Mouse (Mus musculus): Measurements from ENCODE around the gene Hint1. TPM values are rescaled to one million over a fixed set of nuclear protein-coding genes. Genes with fewer than 3 reads are reported as not detected.

The Hint1 gene
- polyA plus RNA-seq (2016; fragmentation: Nextera tagmentation; extraction: Ambion mirVana) = 643 and 644 TPM in 2 replicates

DNA sequence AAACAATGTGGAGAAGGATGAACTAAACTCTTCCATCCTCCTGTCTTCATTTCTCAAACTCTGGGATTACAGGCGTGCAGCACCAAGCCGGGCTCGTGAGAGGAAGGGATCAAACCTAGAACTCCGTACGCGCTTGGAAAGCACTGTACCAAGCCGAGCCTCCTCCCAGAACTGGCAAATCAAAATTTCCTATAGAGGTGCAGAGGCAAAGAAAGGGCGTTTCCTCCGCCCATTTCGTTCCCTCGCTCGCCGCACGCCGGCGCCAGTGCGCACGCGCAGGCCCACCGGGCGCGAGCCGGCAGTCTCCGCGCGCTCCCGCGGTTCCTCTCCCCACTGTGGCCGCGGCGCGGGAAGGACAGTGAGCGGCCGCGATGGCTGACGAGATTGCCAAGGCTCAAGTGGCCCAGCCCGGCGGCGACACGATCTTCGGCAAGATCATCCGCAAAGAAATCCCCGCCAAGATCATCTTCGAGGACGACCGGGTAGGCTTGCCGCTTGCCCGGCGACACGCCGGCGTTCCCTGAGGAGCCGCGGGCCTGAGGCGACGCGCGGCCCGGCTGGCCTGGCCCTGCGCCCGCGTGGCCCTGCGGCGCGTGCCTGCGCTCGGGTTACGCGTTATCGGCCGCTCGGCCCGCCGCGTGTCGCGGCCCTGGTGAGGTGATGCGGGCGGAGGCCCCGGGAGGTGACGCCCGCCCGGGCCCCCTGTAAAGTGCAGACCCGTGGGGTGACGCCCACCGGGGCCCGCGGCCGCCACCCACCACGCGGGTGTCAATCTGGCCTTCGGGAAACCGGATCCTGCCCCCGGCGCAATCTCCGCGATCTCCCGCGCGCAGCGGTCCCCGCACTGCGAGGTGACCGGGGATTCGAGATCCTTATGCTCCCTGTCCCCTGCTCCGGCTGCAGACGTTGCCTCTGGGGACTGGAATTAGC, at the start of gene Hint1:
Hint1 (plus strand) TSS at position 265 of the 930 bp plus-strand sequence.
- Histone ChIP-seq H3K4me1 (peaks cover 24% of the 10 kb centered on the region), H3K9me3 (no peaks in the 10 kb centered on the region), H3K27ac (replicated peaks) (peak within 1 kb of the TSS; percentile 99), H3K4me3 (peak within 1 kb of the TSS; percentile 96), H3K36me3 (replicated peaks) (peaks cover 35% of the 10 kb centered on the region), H3K27me3 (replicated peaks; ENCODE audit: low read depth, poor library complexity, severe bottlenecking) (no peaks in the 10 kb centered on the region)
- DNase-seq (ENCODE audit: low spot score) = peak; percentile 94
- WGBS = under 1% methylated on average over 107 of the region's 107 CpGs

DNA sequence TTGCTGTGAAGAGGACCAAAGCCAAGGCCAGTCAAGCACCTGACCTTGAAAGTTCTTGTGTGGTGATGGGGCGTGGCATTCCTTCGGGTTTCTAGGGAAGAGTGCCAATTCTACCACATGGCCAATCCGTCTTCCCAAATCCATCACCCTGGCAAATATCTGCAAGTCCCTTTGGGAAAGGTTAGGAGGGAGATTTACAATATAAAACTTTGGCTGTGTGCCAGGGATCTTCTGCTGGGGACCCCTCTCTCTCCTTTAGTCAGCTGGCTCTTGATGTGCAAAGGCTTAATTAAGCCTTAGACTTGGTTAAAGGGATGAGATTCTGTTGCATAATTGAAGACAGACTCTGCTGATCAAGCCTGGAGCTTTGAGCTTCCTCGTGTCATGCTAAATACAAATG, 48.7 kb upstream of the Hint1 start:
- Histone ChIP-seq H3K27ac (replicated peaks) (no peak overlapping the region), H3K9me3 (no peaks in the 10 kb centered on the region), H3K27me3 (replicated peaks; ENCODE audit: low read depth, poor library complexity, severe bottlenecking) (no peaks in the 10 kb centered on the region), H3K36me3 (replicated peaks) (no peaks in the 10 kb centered on the region), H3K4me1 (peaks cover 16% of the 10 kb centered on the region), H3K4me3 (no peak overlapping the region)
- no peak for DNase-seq (ENCODE audit: low spot score)
- 84% methylated on average over 4 of the region's 4 CpGs for WGBS

DNA sequence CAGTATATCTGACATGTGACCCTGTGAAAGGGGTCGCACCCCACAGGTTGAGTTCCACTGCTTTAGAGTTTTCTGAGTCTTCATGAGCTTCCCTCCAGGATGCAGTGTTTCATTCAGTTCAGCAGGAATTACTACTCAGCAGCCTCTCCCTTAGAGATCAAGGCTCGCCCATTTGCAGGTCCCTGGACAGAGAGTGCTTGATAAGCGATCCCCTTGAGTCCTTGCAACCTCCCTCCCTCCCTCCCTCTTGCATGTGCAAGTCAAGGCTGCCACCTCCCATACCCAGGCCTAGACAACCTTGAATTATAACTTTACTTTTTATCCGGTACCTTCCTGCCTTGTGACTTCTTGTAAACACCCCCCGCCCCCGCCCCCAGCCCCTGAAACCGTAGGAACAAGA, 46.7 kb upstream of the Hint1 start:
- DNase-seq (ENCODE audit: low spot score) = no peak
- 66% methylated on average over 7 of the region's 7 CpGs for WGBS
- peaks cover 4% of the 10 kb centered on the region; the same call in 1 of the 2 replicates for H3K4me1 ChIP-seq
- H3K36me3 ChIP-seq (replicated peaks) = no peaks in the 10 kb centered on the region
- H3K9me3 ChIP-seq = no peaks in the 10 kb centered on the region
- no peak overlapping the region for H3K27ac ChIP-seq (replicated peaks)
- H3K27me3 ChIP-seq (replicated peaks; ENCODE audit: low read depth, poor library complexity, severe bottlenecking) = no peaks in the 10 kb centered on the region
- no peak overlapping the region for H3K4me3 ChIP-seq

DNA sequence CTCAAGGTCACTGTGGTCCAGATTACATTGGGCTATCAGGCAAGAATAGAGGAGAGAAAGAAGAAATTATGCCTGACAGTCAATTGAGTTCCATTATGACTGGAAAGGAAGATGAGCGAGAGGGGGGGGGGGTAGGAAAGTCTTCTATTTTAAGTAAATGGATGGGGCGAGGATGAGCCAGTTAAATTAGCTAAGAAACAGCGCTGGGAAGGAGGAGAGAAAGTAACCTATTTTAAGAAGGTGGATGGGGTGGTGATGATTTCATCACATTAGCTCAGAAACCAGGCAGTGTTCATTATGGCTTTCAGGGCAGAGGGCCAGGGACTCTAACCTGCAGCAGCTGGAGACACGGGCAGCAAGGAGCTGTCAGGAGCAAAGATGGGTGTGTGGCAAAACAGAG, 42.7 kb upstream of the Hint1 start:
- Histone ChIP-seq H3K27ac (replicated peaks) (no peak overlapping the region), H3K9me3 (peaks cover 6% of the 10 kb centered on the region; the same call in 1 of the 2 replicates), H3K4me3 (no peak overlapping the region), H3K27me3 (replicated peaks; ENCODE audit: low read depth, poor library complexity, severe bottlenecking) (no peaks in the 10 kb centered on the region), H3K4me1 (peaks cover 4% of the 10 kb centered on the region; the same call in 1 of the 2 replicates), H3K36me3 (replicated peaks) (no peaks in the 10 kb centered on the region)
- WGBS = 90% methylated on average over 4 of the region's 4 CpGs
- no peak for DNase-seq (ENCODE audit: low spot score)

DNA sequence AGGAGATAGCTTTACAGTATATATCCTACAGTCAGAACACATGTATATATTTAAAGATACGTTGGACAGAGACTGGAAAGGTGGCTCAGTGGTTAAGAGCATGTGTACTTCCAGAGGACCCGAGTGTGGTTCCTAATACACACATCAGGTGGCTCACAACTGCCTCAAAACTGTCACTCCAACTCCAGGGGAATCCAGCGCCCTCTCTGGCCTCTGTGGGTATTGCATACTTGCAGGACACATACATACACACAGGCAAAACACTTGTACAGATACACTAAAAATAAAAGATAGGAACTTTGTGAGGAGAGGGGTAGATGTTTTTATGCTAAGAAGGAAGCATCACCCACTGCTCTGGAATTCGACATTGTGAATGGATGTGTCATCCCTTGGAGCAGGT, 40.4 kb upstream of the Hint1 start:
- DNase-seq (ENCODE audit: low spot score) = no peak
- H3K27me3 ChIP-seq (replicated peaks; ENCODE audit: low read depth, poor library complexity, severe bottlenecking) = no peaks in the 10 kb centered on the region
- 80% methylated on average over 4 of the region's 4 CpGs for WGBS
- H3K27ac ChIP-seq (replicated peaks) = no peak overlapping the region
- no peaks in the 10 kb centered on the region for H3K4me1 ChIP-seq
- H3K4me3 ChIP-seq = no peak overlapping the region
- peaks cover 6% of the 10 kb centered on the region; the same call in 1 of the 2 replicates for H3K9me3 ChIP-seq
- H3K36me3 ChIP-seq (replicated peaks) = no peaks in the 10 kb centered on the region

DNA sequence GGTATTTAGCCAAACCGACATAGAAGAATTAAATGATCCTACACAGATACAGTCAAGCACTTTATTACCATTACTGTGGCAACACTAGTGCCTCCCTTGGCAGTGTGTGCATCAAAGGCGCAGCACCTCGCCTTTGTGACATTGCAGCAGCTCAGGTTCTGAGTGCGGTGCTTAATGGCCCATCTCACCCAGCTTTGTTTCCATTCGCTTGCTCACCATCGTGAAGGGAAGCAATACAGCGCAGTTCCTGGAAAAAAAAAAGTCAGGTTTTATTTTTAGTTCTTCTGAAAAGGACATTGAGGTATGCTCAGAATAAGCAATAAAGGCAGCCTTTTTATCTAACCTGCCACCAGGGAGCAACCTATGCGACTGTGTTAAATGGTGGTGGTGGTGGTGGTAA, 39.4 kb upstream of the Hint1 start:
- no peaks in the 10 kb centered on the region for H3K36me3 ChIP-seq (replicated peaks)
- H3K27ac ChIP-seq (replicated peaks) = no peak overlapping the region
- no peak for DNase-seq (ENCODE audit: low spot score)
- no peaks in the 10 kb centered on the region for H3K4me1 ChIP-seq
- WGBS = 94% methylated on average over 8 of the region's 8 CpGs
- no peak overlapping the region for H3K4me3 ChIP-seq
- H3K9me3 ChIP-seq = peaks cover 6% of the 10 kb centered on the region; the same call in 1 of the 2 replicates
- H3K27me3 ChIP-seq (replicated peaks; ENCODE audit: low read depth, poor library complexity, severe bottlenecking) = no peaks in the 10 kb centered on the region

DNA sequence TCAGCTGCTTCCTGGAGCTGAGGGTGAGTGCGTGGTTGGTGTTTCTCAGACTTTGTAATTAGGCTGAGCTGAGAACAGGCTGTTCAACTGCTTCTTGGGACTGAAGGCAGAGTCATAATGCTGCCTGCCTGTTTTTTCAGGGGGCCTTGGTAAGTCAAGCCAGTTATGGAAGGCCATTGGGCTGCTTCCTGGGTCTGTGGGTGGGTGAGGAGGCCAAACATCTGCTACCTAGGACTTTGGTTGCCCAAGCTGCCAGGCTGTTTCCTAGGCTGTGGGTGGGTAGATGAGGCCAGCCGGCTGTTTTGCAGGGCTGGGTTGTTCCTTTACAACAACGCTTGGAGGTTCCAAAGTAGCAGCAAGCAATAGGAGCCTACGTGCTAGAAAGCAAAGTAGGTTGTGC, 32.4 kb upstream of the Hint1 start:
- no peak for DNase-seq (ENCODE audit: low spot score)
- WGBS = 90% methylated on average over 4 of the region's 4 CpGs
- Histone ChIP-seq H3K4me3 (no peak overlapping the region), H3K27ac (replicated peaks) (no peak overlapping the region), H3K27me3 (replicated peaks; ENCODE audit: low read depth, poor library complexity, severe bottlenecking) (no peaks in the 10 kb centered on the region), H3K36me3 (replicated peaks) (no peaks in the 10 kb centered on the region), H3K9me3 (no peaks in the 10 kb centered on the region), H3K4me1 (no peaks in the 10 kb centered on the region)

DNA sequence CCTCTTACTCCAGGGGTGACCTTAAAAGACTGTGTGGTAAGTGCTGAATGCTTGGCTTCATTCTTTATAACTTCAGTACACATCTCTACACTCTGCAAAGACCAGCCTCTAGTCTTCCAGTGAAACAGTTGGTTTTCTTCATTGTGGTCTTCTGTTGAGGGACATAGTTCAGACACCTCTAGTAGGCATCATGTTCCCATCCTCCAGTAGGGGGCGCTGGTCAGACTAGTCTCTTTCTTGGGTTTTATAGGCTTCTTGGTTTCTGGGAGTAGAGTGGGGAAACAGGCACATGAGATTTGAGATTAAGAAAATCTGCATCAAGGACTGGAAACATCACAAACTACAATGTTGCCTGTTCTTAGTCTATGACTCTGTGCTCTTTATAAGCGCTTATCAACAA, 31.6 kb upstream of the Hint1 start:
- H3K27me3 ChIP-seq (replicated peaks; ENCODE audit: low read depth, poor library complexity, severe bottlenecking) = no peaks in the 10 kb centered on the region
- no peaks in the 10 kb centered on the region for H3K9me3 ChIP-seq
- WGBS = 61% methylated on average over 2 of the region's 2 CpGs
- H3K27ac ChIP-seq (replicated peaks) = no peak overlapping the region
- no peaks in the 10 kb centered on the region for H3K4me1 ChIP-seq
- no peaks in the 10 kb centered on the region for H3K36me3 ChIP-seq (replicated peaks)
- no peak overlapping the region for H3K4me3 ChIP-seq
- DNase-seq (ENCODE audit: low spot score) = no peak

DNA sequence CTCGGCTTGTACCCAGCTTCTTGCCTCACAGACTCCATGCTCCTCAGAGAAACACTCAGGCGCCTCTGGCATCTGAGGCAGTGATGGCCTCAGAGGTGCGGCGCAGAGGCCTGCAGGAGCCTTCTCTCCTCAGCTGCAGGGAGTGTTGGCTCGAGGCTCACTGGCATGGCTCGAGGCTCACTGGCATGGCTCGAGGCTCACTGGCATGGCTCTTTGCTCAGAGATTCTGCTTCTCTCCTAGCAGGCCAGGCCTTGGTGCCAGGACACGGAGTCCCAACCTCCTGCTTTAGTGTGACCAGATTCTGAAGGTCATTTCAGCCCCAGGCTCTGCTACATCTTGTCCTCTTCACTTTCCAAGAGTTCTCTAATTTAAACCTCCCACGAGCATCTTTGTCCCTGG, 30.1 kb upstream of the Hint1 start:
- Histone ChIP-seq H3K27ac (replicated peaks) (no peak overlapping the region), H3K36me3 (replicated peaks) (no peaks in the 10 kb centered on the region), H3K4me1 (no peaks in the 10 kb centered on the region), H3K27me3 (replicated peaks; ENCODE audit: low read depth, poor library complexity, severe bottlenecking) (no peaks in the 10 kb centered on the region), H3K4me3 (no peak overlapping the region), H3K9me3 (no peaks in the 10 kb centered on the region)
- 82% methylated on average over 9 of the region's 9 CpGs for WGBS
- no peak for DNase-seq (ENCODE audit: low spot score)

DNA sequence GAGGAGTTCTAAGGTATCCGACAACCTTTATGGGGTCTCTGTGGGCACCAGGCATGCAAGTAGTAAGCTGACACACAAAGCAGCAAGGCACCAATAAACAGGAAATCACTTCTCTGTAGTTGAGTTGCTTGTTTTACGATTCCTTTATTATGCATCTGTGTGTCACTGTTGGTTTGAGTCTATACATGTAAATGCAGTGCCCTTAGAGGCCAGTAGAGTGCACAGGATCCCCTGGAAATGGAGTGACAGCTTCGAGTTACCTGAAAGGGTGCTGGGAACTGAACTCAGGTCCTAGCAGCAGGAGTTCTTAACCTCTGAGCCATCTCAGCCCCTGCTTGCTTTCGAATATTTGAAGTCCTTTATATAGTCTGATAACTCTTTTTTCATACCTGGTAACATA, 26.5 kb upstream of the Hint1 start:
- Histone ChIP-seq H3K27me3 (replicated peaks; ENCODE audit: low read depth, poor library complexity, severe bottlenecking) (no peaks in the 10 kb centered on the region), H3K36me3 (replicated peaks) (no peaks in the 10 kb centered on the region), H3K4me1 (peaks cover 4% of the 10 kb centered on the region; the same call in 1 of the 2 replicates), H3K27ac (replicated peaks) (no peak overlapping the region), H3K9me3 (no peaks in the 10 kb centered on the region), H3K4me3 (no peak overlapping the region)
- DNase-seq (ENCODE audit: low spot score) = no peak
- WGBS = 90% methylated on average over 4 of the region's 4 CpGs

DNA sequence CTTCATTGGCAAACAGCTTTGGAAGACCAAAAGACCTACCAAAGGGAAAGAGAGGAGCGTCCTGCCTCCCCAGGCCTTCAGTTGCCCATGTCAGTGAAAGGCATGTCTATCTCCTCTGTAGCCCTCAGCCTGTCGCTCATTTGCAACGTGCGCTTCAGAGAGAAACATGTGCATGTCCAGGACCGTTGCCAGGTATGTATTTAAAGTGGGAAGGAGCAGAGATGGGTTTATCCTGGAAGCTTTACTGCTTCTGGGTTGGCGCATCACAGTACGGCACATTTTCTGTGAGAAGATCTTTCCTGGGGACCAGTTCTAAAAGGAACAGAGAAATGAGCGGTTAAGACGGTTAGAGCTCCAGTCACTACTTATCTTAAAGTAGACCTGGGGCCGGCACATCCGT, 25.3 kb upstream of the Hint1 start:
- DNase-seq (ENCODE audit: low spot score) = no peak
- H3K4me3 ChIP-seq = no peak overlapping the region
- H3K4me1 ChIP-seq = peaks cover 16% of the 10 kb centered on the region; the same call in 1 of the 2 replicates
- 93% methylated on average over 11 of the region's 11 CpGs for WGBS
- no peak overlapping the region for H3K27ac ChIP-seq (replicated peaks)
- H3K36me3 ChIP-seq (replicated peaks) = no peaks in the 10 kb centered on the region
- no peaks in the 10 kb centered on the region for H3K27me3 ChIP-seq (replicated peaks; ENCODE audit: low read depth, poor library complexity, severe bottlenecking)
- H3K9me3 ChIP-seq = no peaks in the 10 kb centered on the region

DNA sequence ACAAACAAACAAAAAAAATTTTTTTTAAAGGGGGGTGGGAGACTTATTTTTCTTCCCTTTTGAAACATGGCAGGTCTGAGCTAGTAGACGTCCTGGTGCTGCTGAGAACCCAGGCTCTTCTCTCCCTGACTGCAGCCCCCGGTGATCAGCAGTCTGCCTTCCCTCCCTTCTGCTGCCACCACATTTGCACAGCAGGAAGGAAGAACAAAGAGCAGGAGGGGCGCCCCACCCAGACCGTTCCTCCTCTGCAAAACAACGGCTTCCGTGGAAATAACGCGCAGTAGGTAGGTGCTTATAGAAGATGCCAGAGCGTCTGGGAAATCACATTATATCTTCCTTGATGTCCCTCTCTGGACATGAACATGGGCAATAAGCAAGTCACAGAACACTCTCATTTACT, 21.8 kb upstream of the Hint1 start:
- Histone ChIP-seq H3K4me1 (peaks cover 21% of the 10 kb centered on the region), H3K36me3 (replicated peaks) (no peaks in the 10 kb centered on the region), H3K4me3 (no peak overlapping the region), H3K27me3 (replicated peaks; ENCODE audit: low read depth, poor library complexity, severe bottlenecking) (no peaks in the 10 kb centered on the region), H3K27ac (replicated peaks) (no peak overlapping the region; the same call in 1 of the 2 replicates), H3K9me3 (no peaks in the 10 kb centered on the region)
- DNase-seq (ENCODE audit: low spot score) = no peak
- WGBS = 77% methylated on average over 9 of the region's 9 CpGs

DNA sequence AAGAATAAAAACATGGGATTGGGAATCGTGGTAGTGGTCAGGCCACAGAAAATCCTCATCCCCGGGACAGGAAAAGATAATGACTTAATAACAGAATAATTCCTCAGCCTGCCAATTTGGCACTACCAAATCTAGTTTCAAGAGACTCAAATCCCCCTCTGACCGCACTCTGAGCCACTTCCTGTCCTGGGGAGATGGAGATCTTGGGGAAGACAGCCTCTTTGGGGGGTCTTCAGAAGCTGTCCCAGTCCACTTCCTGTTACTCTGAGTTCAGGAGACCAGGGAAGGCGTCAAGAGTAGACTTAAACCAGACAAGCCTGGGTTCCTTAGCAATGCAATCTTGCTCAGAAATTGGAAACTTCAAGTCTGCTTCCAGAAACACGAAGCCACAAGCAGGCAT, 21.2 kb upstream of the Hint1 start:
- Histone ChIP-seq H3K4me3 (no peak overlapping the region), H3K27ac (replicated peaks) (peak overlapping the region; percentile 35), H3K36me3 (replicated peaks) (no peaks in the 10 kb centered on the region), H3K4me1 (peaks cover 21% of the 10 kb centered on the region), H3K9me3 (no peaks in the 10 kb centered on the region), H3K27me3 (replicated peaks; ENCODE audit: low read depth, poor library complexity, severe bottlenecking) (no peaks in the 10 kb centered on the region)
- DNase-seq (ENCODE audit: low spot score) = no peak
- WGBS = 81% methylated on average over 5 of the region's 5 CpGs

Measured in embryonic facial prominence, embryonic 10.5 days (tissue).